Mouse (Mus musculus) heart, embryonic 13.5 days (tissue): ENCODE results near the gene Mmel1. TPM values are rescaled to one million over a fixed set of nuclear protein-coding genes. Genes with fewer than 3 reads are reported as not detected.

Experiments
- ATAC-seq: fragments of 200-750 bp; cut with Nextera tagmentation; 2 replicates; pipeline ENCODE4 v1.8.0; 2017; ENCODE audit warnings: moderate TSS enrichment; ENCODE audit not compliant: insufficient number of reproducible peaks, low FRiP score, low TSS enrichment; ENCODE audit errors: extremely low read depth
- H3K27ac ChIP-seq: fragments of 300-500 bp; sonication (generic); replicated peaks from 2 replicates; pipeline ENCODE4 v1.5.1; 2015; ENCODE audit warnings: moderate library complexity, mild to moderate bottlenecking, inconsistent platforms
- H3K27me3 ChIP-seq: fragments of 300-500 bp; sonication (generic); replicated peaks from 2 replicates; pipeline ENCODE4 v1.6.1; 2015; ENCODE audit warnings: mild to moderate bottlenecking, inconsistent platforms
- H3K36me3 ChIP-seq: fragments of 300-500 bp; sonication (generic); 2 replicates; pipeline ENCODE4 v1.6.1; 2015; ENCODE audit warnings: mild to moderate bottlenecking, inconsistent platforms
- H3K4me1 ChIP-seq: fragments of 300-500 bp; sonication (generic); 2 replicates; pipeline ENCODE4 v1.6.1; 2015; ENCODE audit warnings: inconsistent platforms
- H3K4me2 ChIP-seq: fragments of 300-500 bp; sonication (generic); 2 replicates; pipeline ENCODE4 v1.6.1; 2015; ENCODE audit warnings: inconsistent platforms, mild to moderate bottlenecking, moderate library complexity
- H3K4me3 ChIP-seq: fragments of 300-500 bp; sonication (generic); 2 replicates; pipeline ENCODE4 v1.5.1; 2015; ENCODE audit warnings: moderate library complexity, mild to moderate bottlenecking, inconsistent platforms
- H3K9ac ChIP-seq: fragments of 300-500 bp; sonication (generic); 2 replicates; pipeline ENCODE4 v1.6.1; 2015; ENCODE audit warnings: inconsistent platforms, mild to moderate bottlenecking, moderate library complexity
- H3K9me3 ChIP-seq: fragments of 300-500 bp; sonication (generic); 2 replicates; pipeline ENCODE4 v1.6.1; 2016; ENCODE audit warnings: inconsistent platforms
- WGBS: fragments of 180-500 bp; shearing (Covaris S2); methylation state at CpG from one replicate; pipeline ENCODE4 v1.1.7; 2015; ENCODE audit warnings: mixed read lengths; 5-methylcytosine and 5-hydroxymethylcytosine counted together
- polyA plus RNA-seq: library from polyadenylated mRNA; unstranded; fragments of >200 nt; fragmentation: Nextera tagmentation; extraction: Ambion mirVana; gene quantifications from 2 replicates; pipeline ENCODE4 v1.2.1, GENCODE M21; 2015

Mmel1 gene
- polyA plus RNA-seq, 1 experiment from 2014 or later: 0.51 TPM

DNA sequence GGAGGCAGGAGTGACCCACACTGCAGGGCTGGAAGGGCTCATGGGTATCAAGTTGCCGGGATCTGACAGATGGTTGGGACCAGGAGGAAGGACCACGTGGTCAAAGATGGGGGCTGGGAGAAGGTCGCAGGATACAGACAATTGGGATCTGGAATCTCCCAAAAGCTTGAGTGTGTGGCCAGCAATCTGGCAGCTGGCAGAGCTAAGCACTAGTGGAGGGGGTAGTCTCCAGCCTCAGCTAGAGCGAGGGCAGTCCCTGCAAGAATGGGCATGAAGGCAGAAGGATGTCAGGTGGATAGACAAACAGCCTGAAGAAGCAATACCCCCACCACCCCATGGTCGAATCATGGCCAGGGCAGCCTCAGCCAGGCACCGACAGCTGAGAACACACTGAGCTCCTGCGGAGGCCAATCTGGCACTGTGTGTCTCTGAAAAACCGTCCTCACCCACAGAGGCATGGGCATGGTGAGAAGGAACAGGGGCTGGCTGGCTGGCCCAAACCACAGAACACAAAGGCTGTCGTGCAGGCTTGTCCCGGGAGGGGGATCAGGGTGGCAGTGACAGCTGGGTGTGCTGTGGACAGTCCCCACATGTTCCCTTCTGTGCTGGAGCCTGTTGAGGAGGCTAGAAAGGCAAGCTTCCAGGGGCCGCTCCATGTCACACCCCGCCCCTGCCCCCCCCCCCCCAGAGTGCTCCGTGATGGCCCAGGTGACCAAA lies 17.6 kb downstream of the Mmel1 start:
- peaks cover 7% of the 10 kb centered on the region for H3K4me1 ChIP-seq
- no peaks in the 10 kb centered on the region for H3K36me3 ChIP-seq
- no peaks in the 10 kb centered on the region for H3K9me3 ChIP-seq
- H3K4me3 ChIP-seq: no peak overlapping the region
- H3K27ac ChIP-seq: no peak overlapping the region
- no peak overlapping the region for H3K4me2 ChIP-seq
- peaks cover 27% of the 10 kb centered on the region; the same call in 1 of the 2 replicates for H3K27me3 ChIP-seq
- 58% methylated on average over 13 of the region's 13 CpGs for WGBS
- no peak overlapping the region for H3K9ac ChIP-seq
- ATAC-seq: no peak

DNA sequence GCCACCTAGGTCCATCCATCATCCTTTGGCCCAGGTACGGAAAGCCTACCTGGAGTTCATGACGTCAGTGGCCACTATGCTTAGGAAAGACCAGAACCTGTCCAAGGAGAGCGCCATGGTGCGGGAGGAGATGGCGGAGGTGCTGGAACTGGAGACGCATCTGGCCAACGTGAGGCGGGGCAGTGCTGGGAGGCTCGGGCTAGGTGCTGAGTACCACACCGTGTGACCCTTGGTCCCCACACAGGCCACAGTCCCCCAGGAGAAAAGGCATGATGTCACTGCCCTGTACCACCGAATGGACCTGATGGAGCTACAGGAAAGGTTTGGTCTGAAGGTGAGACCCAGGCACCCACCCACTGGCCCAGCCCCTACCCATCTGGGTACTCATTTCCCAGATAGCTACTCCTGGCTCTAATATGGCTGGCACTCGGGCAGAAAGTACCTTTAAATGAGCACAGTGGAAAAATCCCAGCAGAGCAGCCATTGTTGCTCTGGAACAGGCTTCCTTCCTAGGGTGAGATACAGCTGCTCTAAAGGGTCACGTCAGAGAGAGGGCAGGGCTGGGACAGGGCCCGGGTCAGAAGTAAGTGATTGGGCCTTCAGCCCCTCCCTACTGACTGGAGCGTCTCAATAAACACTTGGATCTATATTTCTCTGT lies 18.3 kb downstream of the Mmel1 start:
- Histone ChIP-seq H3K9ac (no peak overlapping the region), H3K4me2 (no peak overlapping the region), H3K9me3 (no peaks in the 10 kb centered on the region), H3K36me3 (no peaks in the 10 kb centered on the region), H3K27ac (no peak overlapping the region), H3K4me1 (peaks cover under 1% of the 10 kb centered on the region; the same call in 1 of the 2 replicates), H3K4me3 (no peak overlapping the region), H3K27me3 (peaks cover 31% of the 10 kb centered on the region)
- WGBS: 74% methylated on average over 15 of the region's 15 CpGs
- ATAC-seq: no peak

- no peaks in the 10 kb centered on the region for H3K9me3 ChIP-seq
- H3K9ac ChIP-seq: no peak overlapping the region
- H3K4me2 ChIP-seq: no peak overlapping the region
- H3K36me3 ChIP-seq: no peaks in the 10 kb centered on the region
- ATAC-seq: no peak
- 79% methylated on average over 14 of the region's 14 CpGs for WGBS
- H3K27ac ChIP-seq: no peak overlapping the region
- H3K4me1 ChIP-seq: no peaks in the 10 kb centered on the region
- no peak overlapping the region for H3K4me3 ChIP-seq
- peaks cover 50% of the 10 kb centered on the region for H3K27me3 ChIP-seq
Measured at GRCm38 (mm10) chr4:154890887-154891286, 21.5 kb downstream of the Mmel1 start.

- Histone ChIP-seq H3K9me3 (no peaks in the 10 kb centered on the region), H3K27me3 (peaks cover 56% of the 10 kb centered on the region), H3K27ac (no peak overlapping the region), H3K36me3 (0 out of 2 replicates have a peak, but pooled peaks cover 3% of the 10 kb centered on the region), H3K4me1 (peaks cover 15% of the 10 kb centered on the region), H3K4me2 (no peak overlapping the region), H3K4me3 (no peak overlapping the region), H3K9ac (no peak overlapping the region)
- ATAC-seq: no peak
- 68% methylated on average over 5 of the region's 5 CpGs for WGBS
Measured at GRCm38 (mm10) chr4:154895549-154895948, 26.2 kb downstream of the Mmel1 start.

GRCm38 (mm10) chr4:154897676-154898465 lies 28.5 kb downstream of the Mmel1 start:
- Histone ChIP-seq H3K4me2 (peak overlapping the region; percentile 95), H3K27me3 (peaks cover 40% of the 10 kb centered on the region), H3K27ac (no peak overlapping the region), H3K9ac (peak overlapping the region; percentile 87), H3K9me3 (no peaks in the 10 kb centered on the region; the same call in 1 of the 2 replicates), H3K4me1 (peaks cover 15% of the 10 kb centered on the region), H3K4me3 (peak overlapping the region; percentile 65), H3K36me3 (0 out of 2 replicates have a peak, but pooled peaks cover 3% of the 10 kb centered on the region)
- 69% methylated on average over 6 of the region's 6 CpGs for WGBS
- no peak for ATAC-seq

GRCm38 (mm10) chr4:154898506-154899446 lies 29.4 kb downstream of the Mmel1 start, which contains the start of gene Fam213b:
Fam213b (minus strand) TSS chr4:154899135.
- Histone ChIP-seq H3K27me3 (peaks cover 31% of the 10 kb centered on the region), H3K36me3 (0 out of 2 replicates have a peak, but pooled peaks cover 3% of the 10 kb centered on the region), H3K27ac (peak within 1 kb of the TSS; percentile 60), H3K9me3 (no peaks in the 10 kb centered on the region; the same call in 1 of the 2 replicates), H3K4me3 (peak within 1 kb of the TSS; percentile 65), H3K9ac (peak within 1 kb of the TSS; percentile 87), H3K4me1 (peaks cover 15% of the 10 kb centered on the region), H3K4me2 (peak within 1 kb of the TSS; percentile 95)
- WGBS: 4% methylated on average over 43 of the region's 43 CpGs
- ATAC-seq: peak; percentile 94

GRCm38 (mm10) chr4:154902371-154902770 lies 33.0 kb downstream of the Mmel1 start:
- Histone ChIP-seq H3K27me3 (no peaks in the 10 kb centered on the region; the same call in 1 of the 2 replicates), H3K4me2 (no peak overlapping the region), H3K4me3 (no peak overlapping the region), H3K9me3 (no peaks in the 10 kb centered on the region; the same call in 1 of the 2 replicates), H3K27ac (no peak overlapping the region), H3K4me1 (peaks cover 22% of the 10 kb centered on the region), H3K9ac (no peak overlapping the region), H3K36me3 (no peaks in the 10 kb centered on the region)
- 70% methylated on average over 2 of the region's 2 CpGs for WGBS
- ATAC-seq: no peak

- H3K4me2 ChIP-seq: peak overlapping the region; percentile 89
- H3K4me1 ChIP-seq: peaks cover 14% of the 10 kb centered on the region
- H3K9ac ChIP-seq: peak overlapping the region; percentile 77
- H3K27me3 ChIP-seq: no peaks in the 10 kb centered on the region; the same call in 1 of the 2 replicates
- ATAC-seq: peak; percentile 48; the same call in 1 of the 2 replicates
- WGBS: under 1% methylated on average over 16 of the region's 16 CpGs
- no peaks in the 10 kb centered on the region; the same call in 1 of the 2 replicates for H3K9me3 ChIP-seq
- peak overlapping the region; percentile 59 for H3K4me3 ChIP-seq
- H3K36me3 ChIP-seq: no peaks in the 10 kb centered on the region
- H3K27ac ChIP-seq: no peak overlapping the region
Measured at GRCm38 (mm10) chr4:154904185-154905071, 35.0 kb downstream of the Mmel1 start.

DNA sequence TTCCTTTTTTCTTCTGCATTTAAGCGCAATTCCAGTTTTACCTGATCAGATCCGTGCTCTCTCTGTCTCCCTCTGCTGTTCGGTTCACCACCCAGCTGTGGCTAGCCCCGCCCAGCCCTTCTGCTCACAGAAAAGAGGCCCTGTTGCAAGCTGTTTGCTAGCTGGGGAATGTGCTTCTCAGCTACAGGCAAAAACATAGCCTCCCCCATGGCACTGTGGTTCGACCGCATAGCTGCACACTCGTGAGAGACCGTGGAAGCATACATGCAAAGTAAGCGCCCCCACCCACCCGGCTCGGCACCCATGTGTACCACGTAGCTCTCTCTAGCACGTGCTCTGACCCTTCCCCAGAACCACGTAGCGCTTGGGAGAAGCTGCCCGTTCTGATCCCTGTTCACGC lies 38.4 kb downstream of the Mmel1 start:
- no peaks in the 10 kb centered on the region for H3K27me3 ChIP-seq
- peak overlapping the region; percentile 62 for H3K9ac ChIP-seq
- peaks cover 29% of the 10 kb centered on the region for H3K4me1 ChIP-seq
- no peak overlapping the region for H3K27ac ChIP-seq
- peak overlapping the region; percentile 47 for H3K4me2 ChIP-seq
- no peak for ATAC-seq
- no peaks in the 10 kb centered on the region for H3K9me3 ChIP-seq
- WGBS: 39% methylated on average over 17 of the region's 17 CpGs
- H3K36me3 ChIP-seq: no peaks in the 10 kb centered on the region
- no peak overlapping the region for H3K4me3 ChIP-seq
